Mouse (Mus musculus) lung, embryonic 14.5 days (tissue): ENCODE data around the gene Cnn2. TPM values are rescaled to one million over a fixed set of nuclear protein-coding genes. Genes with fewer than 3 reads are reported as not detected.

ENCODE experiments used
- ATAC-seq: fragments of 200-750 bp; cut with Nextera tagmentation; 2 replicates; pipeline ENCODE4 v1.8.0; 2017; ENCODE audit warnings: mild to moderate bottlenecking, moderate TSS enrichment, moderate library complexity; ENCODE audit not compliant: insufficient read depth
- DNase-seq: peaks from one replicate; pipeline ENCODE4 v3.0.0-alpha.2; 2015
- H3K27ac ChIP-seq: fragments of 300-500 bp; sonication (generic); 2 replicates; pipeline ENCODE4 v1.5.1; 2014; ENCODE audit warnings: low read depth, mild to moderate bottlenecking, moderate library complexity
- H3K27me3 ChIP-seq: fragments of 300-500 bp; sonication (generic); 2 replicates; pipeline ENCODE4 v1.6.1; 2014; ENCODE audit warnings: low read length, control low read depth; ENCODE audit not compliant: insufficient read depth
- H3K36me3 ChIP-seq: fragments of 300-500 bp; sonication (generic); 2 replicates; pipeline ENCODE4 v1.6.1; 2014; ENCODE audit warnings: control low read depth; ENCODE audit not compliant: insufficient read depth
- H3K4me1 ChIP-seq: fragments of 300-500 bp; sonication (generic); 2 replicates; pipeline ENCODE4 v1.6.1; 2014; ENCODE audit warnings: antibody characterized with exemption, control low read depth; ENCODE audit not compliant: insufficient read depth
- H3K4me2 ChIP-seq: fragments of 300-500 bp; sonication (generic); 2 replicates; pipeline ENCODE4 v1.6.1; 2014; ENCODE audit warnings: mild to moderate bottlenecking
- H3K4me3 ChIP-seq: fragments of 300-500 bp; sonication (generic); 2 replicates; pipeline ENCODE4 v1.5.1; 2014; ENCODE audit warnings: low read depth, low read length
- H3K9ac ChIP-seq: fragments of 300-500 bp; sonication (generic); 2 replicates; pipeline ENCODE4 v1.6.1; 2014
- H3K9me3 ChIP-seq: fragments of 300-500 bp; sonication (generic); 2 replicates; pipeline ENCODE4 v1.6.1; 2016; ENCODE audit warnings: low read depth, low read length, control low read depth
- CTCF ChIP-seq: IDR thresholded peaks from 2 replicates; pipeline ENCODE4 v1.5.1; 2016; ENCODE audit warnings: antibody characterized with exemption, low read depth
- WGBS: fragments of 180-500 bp; shearing (Covaris S2); extraction: QIAGEN DNeasy Blood & Tissue Kit; methylation state at CpG from one replicate; pipeline ENCODE4 v1.1.7; 2014; 5-methylcytosine and 5-hydroxymethylcytosine counted together
- polyA plus RNA-seq: library from polyadenylated mRNA; unstranded; fragments of >200 nt; fragmentation: Nextera tagmentation; extraction: Ambion mirVana; gene quantifications from 2 replicates; pipeline ENCODE4 v1.2.1, GENCODE M21; 2014

Cnn2 gene
- polyA plus RNA-seq, 1 experiment from 2014 or later, result 354 TPM

DNA sequence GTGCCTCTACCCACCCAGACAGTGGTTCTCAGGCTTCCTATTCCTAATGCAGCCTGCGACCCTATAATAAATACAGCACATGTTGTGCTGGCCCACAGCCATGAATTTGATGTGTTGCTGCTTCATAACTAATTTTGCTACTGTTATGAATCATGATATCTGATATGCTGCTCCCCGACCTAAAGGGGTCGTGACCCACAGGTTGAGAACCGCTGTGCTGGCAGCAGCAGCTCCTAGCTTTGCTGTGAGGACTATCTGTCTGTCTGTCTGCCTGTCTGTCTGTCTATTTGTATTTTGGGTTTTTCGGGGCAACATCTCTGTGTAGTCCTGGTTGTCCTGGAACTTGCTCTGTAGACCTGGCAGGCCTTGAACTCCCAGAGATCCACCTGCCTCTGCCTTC lies 35.4 kb downstream of the Cnn2 start:
- TF ChIP-seq CTCF, result no peak
- WGBS, result 70% methylated on average over 5 of the region's 5 CpGs
- no peaks in the 10 kb centered on the region; the same call in 1 of the 2 replicates for H3K4me1 ChIP-seq
- no peak for ATAC-seq
- no peak for DNase-seq
- H3K27me3 ChIP-seq, result no peaks in the 10 kb centered on the region
- H3K4me2 ChIP-seq, result no peak overlapping the region
- peaks cover 37% of the 10 kb centered on the region for H3K36me3 ChIP-seq
- H3K9me3 ChIP-seq, result no peaks in the 10 kb centered on the region
- H3K27ac ChIP-seq, result no peak overlapping the region
- H3K9ac ChIP-seq, result no peak overlapping the region
- no peak overlapping the region for H3K4me3 ChIP-seq

DNA sequence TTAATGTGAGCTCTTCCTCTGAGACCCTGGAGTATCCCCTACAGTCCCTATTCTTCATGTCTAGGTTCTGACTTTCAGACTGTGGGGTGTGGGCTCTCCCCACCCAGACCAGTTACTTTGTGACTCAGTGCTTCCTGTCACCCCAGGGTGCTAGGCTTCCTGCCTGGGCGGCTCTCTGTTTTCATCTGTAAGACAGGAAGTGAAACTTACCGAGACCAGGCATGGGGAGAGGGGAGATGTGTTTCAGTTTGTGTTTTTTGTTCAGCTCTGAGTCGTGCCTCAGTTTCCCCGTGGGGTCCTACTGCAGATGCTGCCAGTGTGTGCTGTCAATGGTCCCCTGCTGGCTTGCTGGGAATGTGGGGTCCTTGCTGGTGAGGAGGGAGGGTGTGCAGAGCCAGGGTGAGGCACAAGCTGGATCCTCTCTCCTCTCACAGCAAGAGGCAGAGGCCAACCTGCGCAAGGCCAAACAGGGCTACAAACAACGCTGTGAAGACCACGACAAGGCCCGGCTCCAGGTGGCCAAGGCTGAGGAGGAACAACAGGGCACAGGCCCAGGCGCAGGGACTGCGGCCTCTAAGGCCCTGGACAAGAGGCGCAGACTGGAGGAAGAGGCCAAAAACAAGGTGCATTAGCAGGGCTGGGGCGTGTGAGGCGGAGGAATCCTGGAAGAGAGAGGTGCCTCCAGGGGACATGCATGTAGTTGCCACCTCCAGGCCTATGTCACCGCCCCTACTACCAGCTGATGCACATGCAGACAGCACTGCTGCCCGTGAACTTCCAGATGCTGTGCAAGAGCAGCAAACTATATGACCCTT lies 36.1 kb downstream of the Cnn2 start:
- no peaks in the 10 kb centered on the region; the same call in 1 of the 2 replicates for H3K4me1 ChIP-seq
- no peak overlapping the region for H3K4me3 ChIP-seq
- no peaks in the 10 kb centered on the region for H3K9me3 ChIP-seq
- DNase-seq, result no peak
- WGBS, result 73% methylated on average over 15 of the region's 15 CpGs
- H3K4me2 ChIP-seq, result no peak overlapping the region
- TF ChIP-seq CTCF, result no peak
- no peak for ATAC-seq
- H3K9ac ChIP-seq, result no peak overlapping the region
- no peaks in the 10 kb centered on the region for H3K27me3 ChIP-seq
- H3K27ac ChIP-seq, result peak overlapping the region; percentile 46; the same call in 1 of the 2 replicates
- H3K36me3 ChIP-seq, result peaks cover 44% of the 10 kb centered on the region

DNA sequence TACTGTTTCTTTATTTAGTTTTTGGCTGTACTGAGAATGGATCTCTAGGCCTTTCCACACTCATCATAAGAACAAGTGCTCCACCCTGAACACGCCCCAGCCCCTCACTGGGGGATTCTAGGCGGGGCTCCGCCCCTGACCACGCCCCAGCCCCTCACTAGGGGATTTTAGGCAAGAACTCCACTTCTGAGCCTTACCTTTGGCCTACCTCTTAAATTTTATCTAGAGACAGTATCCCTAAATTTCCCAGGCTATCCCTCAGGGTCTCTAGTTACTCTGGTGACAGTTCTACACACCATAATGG lies 36.6 kb downstream of the Cnn2 start:
- WGBS, result 53% methylated on average over 4 of the region's 4 CpGs
- no peak for ATAC-seq

DNA sequence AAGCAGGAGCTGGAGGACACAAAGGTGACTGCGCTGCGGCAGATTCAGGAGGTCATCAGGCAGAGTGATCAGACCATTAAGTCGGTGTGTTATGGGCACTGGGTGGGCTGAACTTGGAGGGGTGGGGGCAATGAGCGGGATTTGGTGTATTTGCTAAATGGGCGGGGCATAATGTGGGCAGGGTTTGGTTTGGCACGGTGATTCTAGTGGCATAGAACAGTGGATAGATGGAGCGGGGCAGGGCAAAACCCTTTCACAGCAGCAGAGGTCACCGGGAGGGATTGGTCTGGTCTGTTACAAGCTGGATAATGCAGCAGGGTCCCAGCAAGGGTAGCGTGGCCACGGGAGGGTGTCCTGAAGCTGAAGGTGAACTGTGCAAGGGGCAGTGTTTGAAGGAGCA lies 37.1 kb downstream of the Cnn2 start:
- Histone ChIP-seq H3K9me3 (no peaks in the 10 kb centered on the region), H3K4me3 (no peak overlapping the region), H3K4me1 (no peaks in the 10 kb centered on the region), H3K27me3 (no peaks in the 10 kb centered on the region), H3K4me2 (no peak overlapping the region), H3K27ac (no peak overlapping the region), H3K36me3 (peaks cover 44% of the 10 kb centered on the region), H3K9ac (no peak overlapping the region)
- WGBS, result 74% methylated on average over 10 of the region's 10 CpGs
- no peak for DNase-seq
- no peak for ATAC-seq
- no peak for TF ChIP-seq CTCF

More for the DNA sequence above, 36.6 kb downstream of the Cnn2 start:
- Histone ChIP-seq H3K4me3 (no peak overlapping the region), H3K4me2 (no peak overlapping the region), H3K9ac (no peak overlapping the region), H3K27me3 (no peaks in the 10 kb centered on the region), H3K27ac (no peak overlapping the region), H3K9me3 (no peaks in the 10 kb centered on the region), H3K4me1 (no peaks in the 10 kb centered on the region), H3K36me3 (peaks cover 44% of the 10 kb centered on the region)
- no peak for DNase-seq
- TF ChIP-seq CTCF, result no peak

- Histone ChIP-seq H3K4me2 (no peak overlapping the region), H3K36me3 (peaks cover 43% of the 10 kb centered on the region), H3K9ac (no peak overlapping the region), H3K4me1 (no peaks in the 10 kb centered on the region), H3K9me3 (no peaks in the 10 kb centered on the region), H3K27ac (no peak overlapping the region), H3K4me3 (no peak overlapping the region), H3K27me3 (no peaks in the 10 kb centered on the region)
- DNase-seq, result no peak
- WGBS, result 61% methylated on average over 12 of the region's 12 CpGs
- no peak for TF ChIP-seq CTCF
- 0 out of 2 replicates have a peak, but pooled peaks have one; percentile 25 for ATAC-seq
Measured at GRCm38 (mm10) chr10:80025889-80026288, 37.5 kb downstream of the Cnn2 start.

- WGBS, result 67% methylated on average over 20 of the region's 20 CpGs
- no peaks in the 10 kb centered on the region for H3K9me3 ChIP-seq
- no peak overlapping the region for H3K4me2 ChIP-seq
- H3K36me3 ChIP-seq, result peaks cover 38% of the 10 kb centered on the region
- H3K27ac ChIP-seq, result no peak overlapping the region
- H3K4me1 ChIP-seq, result peaks cover 5% of the 10 kb centered on the region; the same call in 1 of the 2 replicates
- no peak for DNase-seq
- 0 out of 2 replicates have a peak, but pooled peaks have one; percentile 1 for ATAC-seq
- H3K4me3 ChIP-seq, result no peak overlapping the region
- no peak overlapping the region for H3K9ac ChIP-seq
- no peaks in the 10 kb centered on the region for H3K27me3 ChIP-seq
- TF ChIP-seq CTCF, result no peak
Measured at GRCm38 (mm10) chr10:80027681-80028520, 39.5 kb downstream of the Cnn2 start.

DNA sequence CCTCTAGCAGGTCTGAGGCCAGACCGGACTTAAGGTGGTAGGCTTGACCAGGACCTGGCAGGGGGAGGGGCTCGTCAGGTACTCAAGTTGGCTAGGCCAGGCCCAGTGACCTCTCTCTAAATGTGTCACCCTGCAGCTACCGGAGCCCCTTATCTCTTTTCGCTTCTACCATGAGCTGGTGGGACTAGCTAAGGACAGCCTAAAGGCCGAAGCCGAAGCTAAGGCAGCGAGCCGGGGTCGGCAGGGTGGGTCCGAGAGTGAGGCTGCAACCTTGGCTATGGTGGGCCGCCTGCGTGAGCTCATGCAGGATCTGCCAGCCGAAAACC lies 40.1 kb downstream of the Cnn2 start:
- H3K9ac ChIP-seq, result no peak overlapping the region
- peaks cover 11% of the 10 kb centered on the region; the same call in 1 of the 2 replicates for H3K4me1 ChIP-seq
- DNase-seq (no peak), ATAC-seq (no peak)
- H3K4me3 ChIP-seq, result no peak overlapping the region
- peaks cover 38% of the 10 kb centered on the region for H3K36me3 ChIP-seq
- no peak overlapping the region for H3K27ac ChIP-seq
- H3K27me3 ChIP-seq, result no peaks in the 10 kb centered on the region
- no peak overlapping the region for H3K4me2 ChIP-seq
- WGBS, result 90% methylated on average over 13 of the region's 13 CpGs
- H3K9me3 ChIP-seq, result no peaks in the 10 kb centered on the region
- no peak for TF ChIP-seq CTCF
